Mouse (Mus musculus) ES-Bruce4 (cell line): Measurements from ENCODE around the gene Large1. TPM values are rescaled to one million over a fixed set of nuclear protein-coding genes. Genes with fewer than 3 reads are reported as not detected.
"Not testable (repeated sequence)": the region's sequence is repeated elsewhere in the genome, so short reads cannot be mapped to it uniquely, and the experiment has no call there.

Source experiments
- H3K27ac ChIP-seq: 2 replicates; pipeline ENCODE4 v1.5.1; 2012; ENCODE audit warnings: low read length, inconsistent platforms; ENCODE audit not compliant: insufficient read depth
- H3K27me3 ChIP-seq: 2 replicates; pipeline ENCODE4 v1.6.1; 2012; ENCODE audit warnings: mild to moderate bottlenecking, low read length, inconsistent platforms; ENCODE audit not compliant: control insufficient read depth, poor library complexity, insufficient read depth, severe bottlenecking
- H3K36me3 ChIP-seq: 2 replicates; pipeline ENCODE4 v1.6.1; 2012; ENCODE audit warnings: inconsistent platforms, mild to moderate bottlenecking, low read length, moderate library complexity; ENCODE audit not compliant: control insufficient read depth, poor library complexity, insufficient read depth, severe bottlenecking
- H3K4me1 ChIP-seq: one replicate; pipeline ENCODE4 v1.8.1; 2011; ENCODE audit warnings: low read length; ENCODE audit not compliant: control insufficient read depth, insufficient read depth
- H3K4me3 ChIP-seq: 2 replicates; pipeline ENCODE4 v1.5.1; 2011; ENCODE audit warnings: low read depth, mild to moderate bottlenecking, low read length
- H3K9ac ChIP-seq: 2 replicates; pipeline ENCODE4 v1.6.1; 2012; ENCODE audit warnings: low read depth, mild to moderate bottlenecking, inconsistent platforms; ENCODE audit not compliant: poor library complexity, severe bottlenecking
- H3K9me3 ChIP-seq: replicated peaks from 2 replicates; pipeline ENCODE4 v1.6.1; 2012; ENCODE audit warnings: mild to moderate bottlenecking, low read length, inconsistent platforms; ENCODE audit not compliant: control insufficient read depth, poor library complexity, insufficient read depth, severe bottlenecking
- CTCF ChIP-seq: IDR thresholded peaks from one replicate; pipeline ENCODE4 v1.8.1; 2011; ENCODE audit warnings: low read depth, low read length
- EP300 ChIP-seq: IDR thresholded peaks from 2 replicates; pipeline ENCODE4 v1.6.1; 2011; ENCODE audit warnings: low read depth, low read length; ENCODE audit not compliant: insufficient read depth
- POLR2A ChIP-seq: IDR thresholded peaks from one replicate; pipeline ENCODE4 v1.8.1; 2011; ENCODE audit warnings: low read length; ENCODE audit not compliant: insufficient read depth
- polyA plus RNA-seq: library from polyadenylated mRNA; stranded (reverse); fragments of >200 nt; gene quantifications from 2 replicates; pipeline ENCODE4 v1.2.4, GENCODE M21; 2011; ENCODE audit warnings: low read depth; ENCODE audit not compliant: missing spikeins, insufficient read depth, insufficient read length

Large1 gene
- polyA plus RNA-seq, 1 experiment: 20.2 TPM

- Histone ChIP-seq H3K4me1 (no peaks in the 10 kb centered on the region), H3K4me3 (no peak overlapping the region), H3K27ac (no peak overlapping the region), H3K36me3 (no peaks in the 10 kb centered on the region), H3K27me3 (no peaks in the 10 kb centered on the region), H3K9ac (no peak overlapping the region), H3K9me3 (no peaks in the 10 kb centered on the region)
- no peak for TF ChIP-seq EP300
- no peak for TF ChIP-seq POLR2A
- TF ChIP-seq CTCF: no peak
Measured at GRCm38 (mm10) chr8:73112332-73112895, 240.9 kb downstream of the Large1 start.

- Histone ChIP-seq H3K27ac (peak overlapping the region; percentile 46), H3K4me3 (no peak overlapping the region), H3K4me1 (no peaks in the 10 kb centered on the region), H3K27me3 (no peaks in the 10 kb centered on the region), H3K36me3 (no peaks in the 10 kb centered on the region), H3K9ac (no peak overlapping the region), H3K9me3 (no peaks in the 10 kb centered on the region; the same call in 1 of the 2 replicates)
- TF ChIP-seq EP300 (no peak), CTCF (no peak), POLR2A (no peak)
Measured at GRCm38 (mm10) chr8:73104089-73104488, 249.3 kb downstream of the Large1 start.

- no peaks in the 10 kb centered on the region for H3K27me3 ChIP-seq
- TF ChIP-seq POLR2A: no peak
- no peak for TF ChIP-seq EP300
- TF ChIP-seq CTCF: no peak
- no peak overlapping the region for H3K27ac ChIP-seq
- H3K9me3 ChIP-seq: no peaks in the 10 kb centered on the region; the same call in 1 of the 2 replicates
- no peaks in the 10 kb centered on the region for H3K36me3 ChIP-seq
- H3K4me3 ChIP-seq: no peak overlapping the region
- H3K4me1 ChIP-seq: no peaks in the 10 kb centered on the region
- H3K9ac ChIP-seq: no peak overlapping the region
Measured at GRCm38 (mm10) chr8:73101069-73101468, 252.3 kb downstream of the Large1 start.

GRCm38 (mm10) chr8:73100607-73101006 is 252.7 kb downstream of the Large1 start:
- not testable (repeated sequence) for H3K36me3 ChIP-seq, H3K4me1 ChIP-seq, H3K9me3 ChIP-seq, H3K9ac ChIP-seq, H3K4me3 ChIP-seq, H3K27ac ChIP-seq, H3K27me3 ChIP-seq

- TF ChIP-seq EP300 (no peak), CTCF (no peak), POLR2A (no peak)
- no peaks in the 10 kb centered on the region for H3K36me3 ChIP-seq
- no peaks in the 10 kb centered on the region; the same call in 1 of the 2 replicates for H3K9me3 ChIP-seq
- H3K27ac ChIP-seq: no peak overlapping the region
- H3K9ac ChIP-seq: no peak overlapping the region
- no peaks in the 10 kb centered on the region for H3K27me3 ChIP-seq
- H3K4me1 ChIP-seq: no peaks in the 10 kb centered on the region
- no peak overlapping the region for H3K4me3 ChIP-seq
Measured at GRCm38 (mm10) chr8:73099542-73099941, 253.8 kb downstream of the Large1 start.

GRCm38 (mm10) chr8:73096952-73097351 is 256.4 kb downstream of the Large1 start:
- Histone ChIP-seq H3K27me3 (no peaks in the 10 kb centered on the region), H3K9ac (no peak overlapping the region), H3K27ac (no peak overlapping the region), H3K4me3 (no peak overlapping the region), H3K36me3 (no peaks in the 10 kb centered on the region), H3K4me1 (no peaks in the 10 kb centered on the region), H3K9me3 (no peaks in the 10 kb centered on the region)
- TF ChIP-seq POLR2A (no peak), EP300 (no peak), CTCF (no peak)

GRCm38 (mm10) chr8:73077746-73078145 is 275.6 kb downstream of the Large1 start:
- not testable (repeated sequence) for H3K9me3 ChIP-seq, H3K4me1 ChIP-seq, H3K9ac ChIP-seq, H3K4me3 ChIP-seq, H3K36me3 ChIP-seq, H3K27ac ChIP-seq, H3K27me3 ChIP-seq
